Mouse (Mus musculus) heart, adult 2 months (tissue): ENCODE results near the gene Ttc19.

Experiments
- CTCF ChIP-seq: fragments of 200-600 bp; IDR thresholded peaks from 2 replicates; pipeline ENCODE4 v1.8.1; 2022; ENCODE audit warnings: antibody characterized with exemption, mild to moderate bottlenecking, moderate library complexity
- EP300 ChIP-seq: fragments of 200-500 bp; IDR thresholded peaks from 2 replicates; pipeline ENCODE4 v1.6.1; 2011; ENCODE audit warnings: low read depth, low read length, control low read depth; ENCODE audit not compliant: insufficient read depth
- POLR2A ChIP-seq: fragments of 200-500 bp; IDR thresholded peaks from 2 replicates; pipeline ENCODE4 v1.6.1; 2011; ENCODE audit warnings: mild to moderate bottlenecking, low read depth, low read length, control low read depth; ENCODE audit not compliant: insufficient read depth

- TF ChIP-seq CTCF: no peak
- no peak for TF ChIP-seq POLR2A
- TF ChIP-seq EP300: no peak
These were observed 14.6 kb upstream of the Ttc19 start for GRCm38 (mm10) chr11:62266466-62267214.
